In genomic region chr3:88082224-88082618, GRCm38 (mm10) we compare ENCODE assay signal across 7 mouse cellular contexts. TPM values are rescaled to one million over a fixed set of nuclear protein-coding genes. Genes with fewer than 3 reads are reported as not detected.
DNase-seq lines count a peak whose midpoint lies in the region; ATAC-seq and TF ChIP-seq lines count a peak whose summit lies in the region.

No protein-coding gene starts in this region.

- H3K27ac ChIP-seq in CH12.LX (ENCODE audit: insufficient read depth, low read depth) = no peak overlapping the region
- no peak overlapping the region for H3K27ac ChIP-seq in forebrain, embryonic 13.5 days
- peak overlapping the region; percentile 56 for H3K27ac ChIP-seq in liver, embryonic 15.5 days (replicated peaks)

- no peak for TF ChIP-seq CTCF in CH12.LX (conservative IDR thresholded peaks at IDR 0.05 in 1 of 2, IDR thresholded peaks at IDR 0.05 in 1 of 2; ENCODE audit: low read depth in 2 of 2, low read length in 2 of 2)

- peaks cover 10 to 40% of the 10 kb centered on the region in 2 experiments for H3K4me1 ChIP-seq in CH12.LX (ENCODE audit: control insufficient read depth in 1 of 2, insufficient read depth in 2 of 2)
- peaks cover 15% of the 10 kb centered on the region for H3K4me1 ChIP-seq in forebrain, embryonic 13.5 days
- peaks cover 23% of the 10 kb centered on the region for H3K4me1 ChIP-seq in liver, embryonic 15.5 days (replicated peaks)

- peak overlapping the region; percentile 56 to 76 (median 66) for H3K4me3 ChIP-seq in CH12.LX (replicated peaks in 1 of 3; ENCODE audit: low read depth in 2 of 3, low read length in 2 of 3, poor library complexity in 1 of 3)
- H3K4me3 ChIP-seq in forebrain, embryonic 13.5 days = peak overlapping the region; percentile 56
- peak overlapping the region; percentile 76 for H3K4me3 ChIP-seq in liver, embryonic 15.5 days (replicated peaks)

- ATAC-seq in forebrain, embryonic 13.5 days = 0 out of 2 replicates have a peak, but pooled peaks have one; percentile 19
- peak; percentile 23 for ATAC-seq in liver, embryonic 15.5 days (ENCODE audit: insufficient read depth)
- no peak for ATAC-seq in activated CD4-positive, CD25-positive, alpha-beta regulatory T cell, adult 4 months

- TF ChIP-seq POLR2A in CH12.LX (IDR thresholded peaks at IDR 0.05; ENCODE audit: low read depth, low read length) = no peak

- peaks cover 0 to 23% of the 10 kb centered on the region in 2 experiments for H3K36me3 ChIP-seq in CH12.LX (replicated peaks in 1 of 2; ENCODE audit: control insufficient read depth in 1 of 2, insufficient read depth in 1 of 2, low read length in 1 of 2)
- peaks cover 16% of the 10 kb centered on the region; the same call in 1 of the 2 replicates for H3K36me3 ChIP-seq in forebrain, embryonic 13.5 days (ENCODE audit: poor library complexity, severe bottlenecking)
- 0 out of 2 replicates have a peak, but pooled peaks cover 19% of the 10 kb centered on the region for H3K36me3 ChIP-seq in liver, embryonic 15.5 days (replicated peaks)

- peak; percentile 36 for DNase-seq in 416B (ENCODE audit: low read depth)
- no peak for DNase-seq in CH12.LX (ENCODE audit: extremely low read depth)
- no peak for DNase-seq in frontal cortex, postnatal 10 days (ENCODE audit: low spot score in 2 of 2)
- no peak for DNase-seq in thymus, postnatal 0 days (ENCODE audit: low spot score)

- TF ChIP-seq RAD21 in CH12.LX (IDR thresholded peaks at IDR 0.05; ENCODE audit: low read depth, low read length) = no peak

- WGBS in forebrain, embryonic 13.5 days = 3% methylated on average over 13 of the region's 13 CpGs
- 1% methylated on average over 13 of the region's 13 CpGs for WGBS in liver, embryonic 15.5 days (ENCODE audit: insufficient replicate concordance)

- no peaks in the 10 kb centered on the region for H3K79me2 ChIP-seq in CH12.LX (replicated peaks; ENCODE audit: control insufficient read depth, extremely low read depth, insufficient read depth, poor library complexity, severe bottlenecking)

- peaks cover 16% of the 10 kb centered on the region for H3K27me3 ChIP-seq in CH12.LX (replicated peaks)
- no peaks in the 10 kb centered on the region for H3K27me3 ChIP-seq in forebrain, embryonic 13.5 days
- H3K27me3 ChIP-seq in liver, embryonic 15.5 days = peaks cover 8% of the 10 kb centered on the region

- TF ChIP-seq EP300 in CH12.LX (IDR thresholded peaks at IDR 0.05; ENCODE audit: low read length) = no peak

- in situ Hi-C loops in CH12.LX (cut with MboI; ENCODE audit: low pct_ligation_motif_present, low pct_unique_long_range_greater_than_20kb, low sequenced_read_pairs) = loop anchor here (5.0 kb wide), 1 partner anchor 60 kb away; no protein-coding TSS in a partner anchor

- H3K4me2 ChIP-seq in CH12.LX (ENCODE audit: insufficient read depth, low read depth, poor library complexity, severe bottlenecking) = peak overlapping the region; percentile 65
- peak overlapping the region; percentile 71 for H3K4me2 ChIP-seq in forebrain, embryonic 13.5 days
- H3K4me2 ChIP-seq in liver, embryonic 15.5 days = peak overlapping the region; percentile 87

- peak overlapping the region; percentile 23; the same call in 1 of the 2 replicates for H3K9ac ChIP-seq in CH12.LX (ENCODE audit: insufficient read depth, low read depth)
- peak overlapping the region; percentile 60 for H3K9ac ChIP-seq in forebrain, embryonic 13.5 days
- peak overlapping the region; percentile 62 for H3K9ac ChIP-seq in liver, embryonic 15.5 days

- dilution Hi-C loops in CH12.LX (cut with MboI; ENCODE audit: extremely low pct_ligation_motif_present, extremely low pct_unique_long_range_greater_than_20kb, low sequenced_read_pairs) = no loop called here

- H3K9me3 ChIP-seq in CH12.LX (replicated peaks; ENCODE audit: low read length) = no peaks in the 10 kb centered on the region
- H3K9me3 ChIP-seq in forebrain, embryonic 13.5 days (replicated peaks) = no peaks in the 10 kb centered on the region
- no peaks in the 10 kb centered on the region for H3K9me3 ChIP-seq in liver, embryonic 15.5 days (replicated peaks)

TF ChIP-seq in CH12.LX, 34 proteins besides CTCF, POLR2A, EP300 and RAD21:
- TF ChIP-seq E2F4 (IDR thresholded peaks at IDR 0.05; ENCODE audit: insufficient replicate concordance, low read depth, low read length) = no peak
- TF ChIP-seq NRF1 (IDR thresholded peaks at IDR 0.05; ENCODE audit: low read depth, low read length) = no peak
- TF ChIP-seq ZKSCAN1 (IDR thresholded peaks at IDR 0.05; ENCODE audit: borderline replicate concordance, low read depth, low read length) = no peak
- TF ChIP-seq TCF12 (IDR thresholded peaks at IDR 0.05; ENCODE audit: low read depth, low read length) = no peak
- no peak for TF ChIP-seq MAFK (IDR thresholded peaks at IDR 0.05; ENCODE audit: insufficient replicate concordance, low read length)

RNA-seq across cellular contexts. Expression of gene Iqgap3, which starts 0.5 kb away (rescaled TPM):
- 15.9 and 21.9 TPM in 2 replicates for total RNA-seq in CH12.LX (2012; rRNA removed)
- total RNA-seq in CH12.LX (2014; rRNA removed) = 12.1 and 13.0 TPM in 2 replicates
- polyA plus RNA-seq in CH12.LX (2012; ENCODE audit: insufficient read length, low read depth) = 16.1 and 18.3 TPM in 2 replicates
- polyA plus RNA-seq in forebrain, embryonic 13.5 days (2015; fragmentation: Nextera tagmentation; extraction: Ambion mirVana) = 13.8 and 15.3 TPM in 2 replicates
- 7.3 and 8.0 TPM in 2 replicates for polyA plus RNA-seq in liver, embryonic 15.5 days (2015; fragmentation: Nextera tagmentation; extraction: Ambion mirVana)
- polyA plus RNA-seq in thymus, postnatal 0 days (2015; fragmentation: Nextera tagmentation; extraction: Ambion mirVana) = 5.8 and 6.1 TPM in 2 replicates
- 1 to 10 TPM; 1.3 to 1.4 TPM for polyA plus RNA-seq in activated CD4-positive, CD25-positive, alpha-beta regulatory T cell, adult 4 months (2017; shearing (Covaris generic))

RNA-seq across cellular contexts. Expression of gene Ttc24, which starts 4.1 kb away (rescaled TPM):
- total RNA-seq in CH12.LX (2012; rRNA removed) (not detected in 2 replicates), CH12.LX (2014; rRNA removed) (not detected in 2 replicates)
- not detected in 2 replicates for polyA plus RNA-seq in CH12.LX (2012; ENCODE audit: insufficient read length, low read depth)
- not detected in 2 replicates for polyA plus RNA-seq in forebrain, embryonic 13.5 days (2015; fragmentation: Nextera tagmentation; extraction: Ambion mirVana)
- polyA plus RNA-seq in liver, embryonic 15.5 days (2015; fragmentation: Nextera tagmentation; extraction: Ambion mirVana) = not detected in 2 replicates
- 0.69 and 0.76 TPM in 2 replicates for polyA plus RNA-seq in thymus, postnatal 0 days (2015; fragmentation: Nextera tagmentation; extraction: Ambion mirVana)
- polyA plus RNA-seq in activated CD4-positive, CD25-positive, alpha-beta regulatory T cell, adult 4 months (2017; shearing (Covaris generic)) = not detected

RNA-seq across cellular contexts. Expression of gene Naxe, which starts 23.9 kb away (rescaled TPM):
- total RNA-seq in CH12.LX (2012; rRNA removed) (98.1 and 124 TPM in 2 replicates), CH12.LX (2014; rRNA removed) (65.6 and 71.0 TPM in 2 replicates)
- 80.5 and 91.3 TPM in 2 replicates for polyA plus RNA-seq in CH12.LX (2012; ENCODE audit: insufficient read length, low read depth)
- 154 and 157 TPM in 2 replicates for polyA plus RNA-seq in forebrain, embryonic 13.5 days (2015; fragmentation: Nextera tagmentation; extraction: Ambion mirVana)
- 75.0 and 81.5 TPM in 2 replicates for polyA plus RNA-seq in liver, embryonic 15.5 days (2015; fragmentation: Nextera tagmentation; extraction: Ambion mirVana)
- 145 and 155 TPM in 2 replicates for polyA plus RNA-seq in thymus, postnatal 0 days (2015; fragmentation: Nextera tagmentation; extraction: Ambion mirVana)
- 10 to 100 TPM; 70.9 to 90.8 TPM for polyA plus RNA-seq in activated CD4-positive, CD25-positive, alpha-beta regulatory T cell, adult 4 months (2017; shearing (Covaris generic))

RNA-seq across cellular contexts. Expression of gene Gpatch4, which starts 39.3 kb away (rescaled TPM):
- total RNA-seq in CH12.LX (2012; rRNA removed) = 49.1 and 64.2 TPM in 2 replicates
- total RNA-seq in CH12.LX (2014; rRNA removed) = 20.3 and 21.6 TPM in 2 replicates
- 128 and 182 TPM in 2 replicates for polyA plus RNA-seq in CH12.LX (2012; ENCODE audit: insufficient read length, low read depth)
- 29.7 and 30.7 TPM in 2 replicates for polyA plus RNA-seq in forebrain, embryonic 13.5 days (2015; fragmentation: Nextera tagmentation; extraction: Ambion mirVana)
- 14.3 and 18.1 TPM in 2 replicates for polyA plus RNA-seq in liver, embryonic 15.5 days (2015; fragmentation: Nextera tagmentation; extraction: Ambion mirVana)
- polyA plus RNA-seq in thymus, postnatal 0 days (2015; fragmentation: Nextera tagmentation; extraction: Ambion mirVana) = 34.6 and 37.4 TPM in 2 replicates
- polyA plus RNA-seq in activated CD4-positive, CD25-positive, alpha-beta regulatory T cell, adult 4 months (2017; shearing (Covaris generic)) = 10 to 100 TPM; 25.3 to 33.4 TPM

RNA-seq across cellular contexts. Expression of gene Hapln2, which starts 54.8 kb away (rescaled TPM):
- total RNA-seq in CH12.LX (2012; rRNA removed) (not detected in 2 replicates), CH12.LX (2014; rRNA removed) (not detected in 2 replicates)
- polyA plus RNA-seq in CH12.LX (2012; ENCODE audit: insufficient read length, low read depth) = not detected in 2 replicates
- 0.11 and 0.36 TPM in 2 replicates for polyA plus RNA-seq in forebrain, embryonic 13.5 days (2015; fragmentation: Nextera tagmentation; extraction: Ambion mirVana)
- polyA plus RNA-seq in liver, embryonic 15.5 days (2015; fragmentation: Nextera tagmentation; extraction: Ambion mirVana) = not detected in 2 replicates
- polyA plus RNA-seq in thymus, postnatal 0 days (2015; fragmentation: Nextera tagmentation; extraction: Ambion mirVana) = 0.16 TPM in 1 of 2 replicates, not detected in the other
- not detected for polyA plus RNA-seq in activated CD4-positive, CD25-positive, alpha-beta regulatory T cell, adult 4 months (2017; shearing (Covaris generic))
